Mouse (Mus musculus) hindbrain, embryonic 14.5 days (tissue): ENCODE results near the gene Ankrd13b. TPM values are rescaled to one million over a fixed set of nuclear protein-coding genes. Genes with fewer than 3 reads are reported as not detected.
A peak's percentile ranks its signal among the peaks of the same experiment; 100 is the strongest.

Source experiments
- ATAC-seq: fragments of 200-750 bp; cut with Nextera tagmentation; 2 replicates; pipeline ENCODE4 v1.8.0; 2017; ENCODE audit warnings: moderate number of reproducible peaks, mild to moderate bottlenecking, moderate TSS enrichment, moderate library complexity; ENCODE audit not compliant: low FRiP score
- DNase-seq: peaks from one replicate; pipeline ENCODE4 v3.0.0-alpha.2; 2015; ENCODE audit warnings: low spot score
- H3K27ac ChIP-seq: fragments of 300-500 bp; sonication (generic); 2 replicates; pipeline ENCODE4 v1.5.1; 2014; ENCODE audit warnings: mild to moderate bottlenecking, moderate library complexity
- H3K27me3 ChIP-seq: fragments of 300-500 bp; sonication (generic); 2 replicates; pipeline ENCODE4 v1.6.1; 2014; ENCODE audit warnings: mild to moderate bottlenecking, low read length, mixed read lengths; ENCODE audit not compliant: control insufficient read depth, insufficient read depth
- H3K36me3 ChIP-seq: fragments of 300-500 bp; sonication (generic); replicated peaks from 2 replicates; pipeline ENCODE4 v1.6.1; 2014; ENCODE audit not compliant: control insufficient read depth, insufficient read depth
- H3K4me1 ChIP-seq: fragments of 300-500 bp; sonication (generic); replicated peaks from 2 replicates; pipeline ENCODE4 v1.6.1; 2014; ENCODE audit warnings: antibody characterized with exemption, low read length, mixed read lengths; ENCODE audit not compliant: control insufficient read depth, insufficient read depth
- H3K4me2 ChIP-seq: fragments of 300-500 bp; sonication (generic); replicated peaks from 2 replicates; pipeline ENCODE4 v1.6.1; 2014; ENCODE audit warnings: mild to moderate bottlenecking, moderate library complexity
- H3K4me3 ChIP-seq: fragments of 300-500 bp; sonication (generic); replicated peaks from 2 replicates; pipeline ENCODE4 v1.5.1; 2014; ENCODE audit warnings: mild to moderate bottlenecking, low read length
- H3K9ac ChIP-seq: fragments of 300-500 bp; sonication (generic); 2 replicates; pipeline ENCODE4 v1.6.1; 2014
- H3K9me3 ChIP-seq: fragments of 300-500 bp; sonication (generic); 2 replicates; pipeline ENCODE4 v1.6.1; 2016; ENCODE audit warnings: low read length; ENCODE audit not compliant: control insufficient read depth
- WGBS: fragments of 180-500 bp; shearing (Covaris S2); extraction: QIAGEN DNeasy Blood & Tissue Kit; methylation state at CpG from one replicate; pipeline ENCODE4 v1.1.7; 2014; 5-methylcytosine and 5-hydroxymethylcytosine counted together
- polyA plus RNA-seq: library from polyadenylated mRNA; unstranded; fragments of >200 nt; fragmentation: Nextera tagmentation; extraction: Ambion mirVana; gene quantifications from 2 replicates; pipeline ENCODE4 v1.2.1, GENCODE M21; 2014

Gene Ankrd13b
- polyA plus RNA-seq, 1 experiment from 2014 or later: 44.5 TPM

DNA sequence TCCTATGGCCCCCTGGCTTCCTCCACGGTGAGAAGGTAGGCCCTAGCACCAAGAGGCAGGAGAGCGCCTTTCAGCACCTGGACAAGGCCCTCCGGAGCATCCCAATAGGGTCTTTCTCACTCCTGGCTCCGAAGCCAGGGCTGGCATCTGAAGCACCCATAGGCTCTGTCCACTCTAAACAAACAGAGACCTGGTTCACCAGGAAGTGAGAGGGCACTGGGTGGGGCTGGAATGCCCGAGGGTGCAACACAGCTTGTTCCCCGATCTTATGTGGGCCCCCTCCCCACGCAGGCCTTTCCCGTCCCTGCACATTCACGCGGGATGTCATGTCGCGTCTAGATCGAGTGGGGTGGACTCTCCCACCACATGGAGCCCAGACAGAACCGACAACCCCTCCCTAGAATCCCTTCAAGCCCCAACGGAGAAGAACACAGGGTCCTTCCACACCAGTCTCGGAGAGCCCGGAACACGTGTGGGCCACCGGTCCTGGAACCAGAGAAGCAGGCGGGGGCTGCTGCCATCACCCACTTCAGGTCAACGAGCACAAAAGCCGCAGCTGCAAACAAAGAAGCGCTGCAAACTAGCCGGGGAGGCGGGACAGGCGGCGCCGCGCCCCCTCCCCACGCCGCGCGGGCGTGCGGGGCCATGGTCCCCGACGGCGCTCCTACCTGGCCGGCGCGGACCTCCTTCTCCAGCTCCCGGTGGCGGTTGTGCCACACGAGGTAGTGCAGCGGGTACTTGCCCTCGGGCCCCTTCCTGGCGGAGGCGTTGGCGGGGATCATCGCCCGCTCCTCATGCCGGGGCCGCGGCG is 502 bp downstream of the Ankrd13b start:
- peak overlapping the region; percentile 88 for H3K4me2 ChIP-seq
- H3K9ac ChIP-seq: peak overlapping the region; percentile 99
- 2% methylated on average over 47 of the region's 55 CpGs for WGBS
- H3K36me3 ChIP-seq: no peaks in the 10 kb centered on the region
- H3K27ac ChIP-seq: peak overlapping the region; percentile 92
- H3K27me3 ChIP-seq: no peaks in the 10 kb centered on the region
- peaks cover 66% of the 10 kb centered on the region for H3K4me1 ChIP-seq
- no peak for DNase-seq
- H3K9me3 ChIP-seq: no peaks in the 10 kb centered on the region
- no peak for ATAC-seq
- H3K4me3 ChIP-seq: peak overlapping the region; percentile 96

GRCm38 (mm10) chr11:77486798-77487197 is 2.7 kb downstream of the Ankrd13b start:
- Histone ChIP-seq H3K4me3 (peak overlapping the region; percentile 96), H3K9ac (peak overlapping the region; percentile 99), H3K36me3 (no peaks in the 10 kb centered on the region), H3K9me3 (no peaks in the 10 kb centered on the region), H3K4me1 (peaks cover 62% of the 10 kb centered on the region), H3K4me2 (peak overlapping the region; percentile 88), H3K27me3 (no peaks in the 10 kb centered on the region), H3K27ac (peak overlapping the region; percentile 69)
- 37% methylated on average over 5 of the region's 5 CpGs for WGBS
- DNase-seq: no peak
- ATAC-seq: no peak; the same call in 1 of the 2 replicates

GRCm38 (mm10) chr11:77485229-77485628 is 4.2 kb downstream of the Ankrd13b start:
- DNase-seq (no peak), ATAC-seq (no peak)
- H3K27me3 ChIP-seq: no peaks in the 10 kb centered on the region
- H3K27ac ChIP-seq: no peak overlapping the region; the same call in 1 of the 2 replicates
- no peak overlapping the region for H3K9ac ChIP-seq
- no peak overlapping the region for H3K4me3 ChIP-seq
- no peaks in the 10 kb centered on the region for H3K36me3 ChIP-seq
- H3K9me3 ChIP-seq: no peaks in the 10 kb centered on the region
- 33% methylated on average over 6 of the region's 6 CpGs for WGBS
- peak overlapping the region; percentile 88 for H3K4me2 ChIP-seq
- H3K4me1 ChIP-seq: peaks cover 46% of the 10 kb centered on the region

DNA sequence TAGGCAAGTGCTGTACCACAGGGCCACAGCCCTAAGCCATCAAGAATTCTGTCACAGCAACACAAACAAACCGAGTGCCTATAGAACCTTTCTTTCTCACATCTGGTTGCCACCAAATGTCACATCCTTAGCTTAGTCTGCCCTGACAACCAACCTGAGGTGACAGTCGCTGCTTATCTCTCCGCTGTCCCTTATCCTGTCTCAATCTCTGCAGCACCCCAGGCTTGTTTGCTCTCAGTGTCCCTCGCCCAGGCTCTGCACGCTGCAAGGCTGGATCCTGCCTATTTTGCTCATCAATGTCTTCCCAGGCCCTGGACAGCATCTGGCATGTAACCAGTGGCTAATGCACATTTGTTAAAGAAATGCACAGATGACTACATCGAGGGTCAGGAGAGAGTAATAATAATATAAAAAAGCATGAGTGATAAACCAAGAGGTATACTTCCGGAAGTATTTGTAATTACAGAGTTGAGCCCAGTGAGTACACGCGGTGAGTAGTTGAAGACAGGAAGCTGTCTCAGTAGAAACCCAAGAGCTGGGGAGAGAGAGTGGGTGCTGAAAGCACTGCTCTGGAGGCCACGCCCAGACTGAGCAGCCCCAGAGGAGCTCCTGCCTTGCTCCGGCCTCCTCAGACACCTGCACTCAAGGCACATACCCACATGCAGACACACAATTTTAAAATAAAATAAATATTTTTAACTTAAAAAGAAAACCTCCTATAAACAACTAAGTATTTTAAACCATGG is 5.8 kb downstream of the Ankrd13b start:
- no peak for ATAC-seq
- WGBS: 71% methylated on average over 11 of the region's 11 CpGs
- Histone ChIP-seq H3K9ac (no peak overlapping the region), H3K4me1 (peaks cover 43% of the 10 kb centered on the region), H3K9me3 (no peaks in the 10 kb centered on the region), H3K27me3 (no peaks in the 10 kb centered on the region), H3K27ac (no peak overlapping the region), H3K4me2 (no peak overlapping the region), H3K4me3 (no peak overlapping the region), H3K36me3 (no peaks in the 10 kb centered on the region)
- no peak for DNase-seq

- no peak overlapping the region for H3K4me2 ChIP-seq
- ATAC-seq: no peak
- H3K27me3 ChIP-seq: no peaks in the 10 kb centered on the region
- DNase-seq: no peak
- H3K4me3 ChIP-seq: no peak overlapping the region
- WGBS: 76% methylated on average over 3 of the region's 3 CpGs
- no peaks in the 10 kb centered on the region for H3K9me3 ChIP-seq
- H3K36me3 ChIP-seq: no peaks in the 10 kb centered on the region
- H3K27ac ChIP-seq: no peak overlapping the region
- peaks cover 39% of the 10 kb centered on the region for H3K4me1 ChIP-seq
- no peak overlapping the region for H3K9ac ChIP-seq
Measured at GRCm38 (mm10) chr11:77483043-77483442, 6.4 kb downstream of the Ankrd13b start.

- no peak for DNase-seq
- Histone ChIP-seq H3K27ac (no peak overlapping the region), H3K9me3 (no peaks in the 10 kb centered on the region), H3K9ac (no peak overlapping the region), H3K4me2 (no peak overlapping the region), H3K27me3 (no peaks in the 10 kb centered on the region), H3K36me3 (peaks cover 44% of the 10 kb centered on the region), H3K4me1 (no peaks in the 10 kb centered on the region), H3K4me3 (no peak overlapping the region)
- WGBS: 90% methylated on average over 6 of the region's 6 CpGs
- ATAC-seq: no peak
Measured at GRCm38 (mm10) chr11:77476895-77477294, 12.6 kb downstream of the Ankrd13b start.

- no peak for ATAC-seq
- no peak overlapping the region for H3K27ac ChIP-seq
- H3K27me3 ChIP-seq: no peaks in the 10 kb centered on the region
- peaks cover 51% of the 10 kb centered on the region for H3K36me3 ChIP-seq
- WGBS: 96% methylated on average over 14 of the region's 14 CpGs
- no peak overlapping the region for H3K4me3 ChIP-seq
- no peaks in the 10 kb centered on the region for H3K9me3 ChIP-seq
- no peaks in the 10 kb centered on the region for H3K4me1 ChIP-seq
- H3K4me2 ChIP-seq: no peak overlapping the region
- DNase-seq: no peak
- no peak overlapping the region for H3K9ac ChIP-seq
Measured at GRCm38 (mm10) chr11:77476216-77476615, 13.3 kb downstream of the Ankrd13b start.

DNA sequence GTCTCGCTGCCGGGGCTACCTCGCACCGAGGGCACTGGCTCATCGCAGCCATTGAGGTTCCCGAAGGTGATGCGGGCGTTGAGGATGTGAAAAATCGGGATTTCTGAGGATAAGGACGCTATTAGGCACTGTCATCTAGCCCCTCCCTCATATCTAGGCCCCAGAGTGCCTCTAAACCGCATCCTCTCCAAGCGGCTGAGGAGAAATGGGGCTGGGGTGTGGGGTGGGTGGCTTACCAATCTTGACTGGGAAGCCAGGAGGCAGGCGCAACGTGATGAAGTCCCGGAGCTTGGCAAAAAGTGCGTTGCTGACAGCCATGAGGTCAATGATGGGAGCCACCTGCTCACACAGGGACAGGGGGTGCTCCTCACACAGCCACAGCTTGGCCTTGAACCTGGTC is 16.7 kb downstream of the Ankrd13b start:
- DNase-seq (no peak), ATAC-seq (no peak)
- Histone ChIP-seq H3K27me3 (peaks cover 5% of the 10 kb centered on the region), H3K9me3 (no peaks in the 10 kb centered on the region), H3K27ac (no peak overlapping the region), H3K4me3 (no peak overlapping the region), H3K4me2 (no peak overlapping the region), H3K36me3 (peaks cover 57% of the 10 kb centered on the region), H3K4me1 (no peaks in the 10 kb centered on the region; the same call in 1 of the 2 replicates), H3K9ac (no peak overlapping the region)
- WGBS: 93% methylated on average over 16 of the region's 16 CpGs

DNA sequence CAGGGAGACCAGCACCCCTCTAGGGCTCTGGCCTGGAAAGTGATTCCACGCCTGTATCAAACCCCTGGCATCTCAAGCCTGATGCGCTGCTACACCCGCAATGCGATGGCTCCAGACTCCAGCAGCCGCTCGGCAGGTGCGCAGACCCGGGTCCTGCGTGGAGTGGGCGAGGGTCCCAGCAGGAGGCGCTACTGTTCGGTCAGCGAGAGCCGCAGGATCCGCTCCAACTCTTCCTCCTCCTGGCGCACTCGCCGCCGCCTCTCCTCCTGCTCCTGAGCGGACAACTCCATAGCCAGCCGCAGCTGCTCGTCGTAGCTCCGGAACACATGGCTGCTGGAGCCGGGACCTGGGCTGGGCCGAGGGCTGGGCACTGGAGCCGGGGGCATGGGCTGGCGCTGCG is 18.1 kb downstream of the Ankrd13b start:
- Histone ChIP-seq H3K27ac (no peak overlapping the region), H3K36me3 (peaks cover 52% of the 10 kb centered on the region), H3K4me3 (no peak overlapping the region), H3K9me3 (no peaks in the 10 kb centered on the region), H3K9ac (no peak overlapping the region), H3K4me2 (no peak overlapping the region), H3K27me3 (peaks cover 19% of the 10 kb centered on the region), H3K4me1 (no peaks in the 10 kb centered on the region; the same call in 1 of the 2 replicates)
- WGBS: 74% methylated on average over 29 of the region's 29 CpGs
- no peak for ATAC-seq
- no peak for DNase-seq
